Mouse (Mus musculus) liver, adult 2 months (tissue): ENCODE data around the gene Aebp1.

ENCODE experiments used
- CTCF ChIP-seq: fragments of 200-500 bp; IDR thresholded peaks from 2 replicates; pipeline ENCODE4 v1.5.1; 2011; ENCODE audit warnings: low read depth, low read length, control low read depth
- POLR2A ChIP-seq: fragments of 200-500 bp; IDR thresholded peaks from 2 replicates; pipeline ENCODE4 v1.6.1; 2011; ENCODE audit warnings: low read length, control low read depth; ENCODE audit not compliant: insufficient read depth; ENCODE audit errors: extremely low read depth

DNA sequence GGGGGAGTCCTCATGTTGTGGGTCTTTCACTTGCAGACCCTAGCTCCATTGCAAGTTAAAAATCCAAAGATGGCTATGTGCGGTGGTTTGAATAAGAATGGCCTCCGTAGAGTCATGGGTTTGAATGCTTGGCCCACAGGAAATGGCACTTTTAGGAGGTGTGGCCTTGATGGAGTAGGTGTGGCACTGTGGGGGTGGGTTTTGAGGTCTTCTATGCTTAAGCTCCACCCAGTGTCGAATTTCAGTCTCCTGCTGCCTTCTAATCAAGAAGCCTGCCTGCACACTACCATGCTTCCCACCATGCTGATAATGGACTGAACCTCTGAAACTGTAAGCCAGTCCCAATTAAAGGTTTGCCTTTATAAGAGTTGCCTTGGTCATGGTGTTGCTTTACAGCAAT, 18.6 kb upstream of the Aebp1 start:
- no peak for TF ChIP-seq CTCF
- TF ChIP-seq POLR2A, result no peak
